8 mouse cellular contexts compared by ENCODE assay signal in genomic region chr9:48648285-48649097, GRCm38 (mm10). TPM values are rescaled to one million over a fixed set of nuclear protein-coding genes. Genes with fewer than 3 reads are reported as not detected.
DNase-seq lines count a peak whose midpoint lies in the region; ATAC-seq lines count a peak whose summit lies in the region.

No protein-coding gene starts in this region.

- WGBS in intestine, embryonic 16.5 days: 59% methylated on average over 12 of the region's 12 CpGs
- WGBS in midbrain, embryonic 14.5 days: 18% methylated on average over 12 of the region's 12 CpGs

- no peak overlapping the region for H3K27ac ChIP-seq in intestine, embryonic 16.5 days (ENCODE audit: low read length)
- H3K27ac ChIP-seq in midbrain, embryonic 14.5 days (replicated peaks; ENCODE audit: low read depth, low read length): peak overlapping the region; percentile 52

- H3K4me3 ChIP-seq in erythroblast, embryonic 14.5 days (replicated peaks): peak overlapping the region; percentile 50
- H3K4me3 ChIP-seq in intestine, embryonic 16.5 days (ENCODE audit: low read length): no peak overlapping the region; the same call in 1 of the 2 replicates
- H3K4me3 ChIP-seq in midbrain, embryonic 14.5 days (replicated peaks; ENCODE audit: low read depth, low read length): no peak overlapping the region

- peaks cover 9% of the 10 kb centered on the region for H3K27me3 ChIP-seq in erythroblast, embryonic 14.5 days (ENCODE audit: control insufficient read depth)
- H3K27me3 ChIP-seq in intestine, embryonic 16.5 days (replicated peaks; ENCODE audit: control insufficient read depth, insufficient read depth, low read length): 0 out of 2 replicates have a peak, but pooled peaks cover 2% of the 10 kb centered on the region
- no peaks in the 10 kb centered on the region for H3K27me3 ChIP-seq in midbrain, embryonic 14.5 days (ENCODE audit: control insufficient read depth, insufficient read depth, low read length)

- peaks cover 8% of the 10 kb centered on the region for H3K9me3 ChIP-seq in erythroblast, embryonic 14.5 days (ENCODE audit: control insufficient read depth, low read length)
- peaks cover 5% of the 10 kb centered on the region; the same call in 1 of the 2 replicates for H3K9me3 ChIP-seq in intestine, embryonic 16.5 days (ENCODE audit: control insufficient read depth, low read length)
- H3K9me3 ChIP-seq in midbrain, embryonic 14.5 days (ENCODE audit: control insufficient read depth, low read length): no peaks in the 10 kb centered on the region

- peak overlapping the region; percentile 63; the same call in 1 of the 2 replicates for H3K4me2 ChIP-seq in intestine, embryonic 16.5 days (ENCODE audit: low read depth, low read length)
- peak overlapping the region; percentile 47; the same call in 1 of the 2 replicates for H3K4me2 ChIP-seq in midbrain, embryonic 14.5 days (ENCODE audit: low read length)

- ATAC-seq in erythroblast, adult 5-6 weeks (replicated peaks; ENCODE audit: low FRiP score, poor library complexity, severe bottlenecking): no peak
- ATAC-seq in intestine, embryonic 16.5 days: no peak
- ATAC-seq in midbrain, embryonic 14.5 days (ENCODE audit: low FRiP score, low TSS enrichment): no peak

- H3K4me1 ChIP-seq in erythroblast, embryonic 14.5 days (ENCODE audit: control insufficient read depth): peaks cover 24% of the 10 kb centered on the region
- H3K4me1 ChIP-seq in intestine, embryonic 16.5 days (ENCODE audit: control insufficient read depth, insufficient read depth, low read length): peaks cover 18% of the 10 kb centered on the region
- H3K4me1 ChIP-seq in midbrain, embryonic 14.5 days (ENCODE audit: control insufficient read depth, insufficient read depth, low read length): peaks cover 22% of the 10 kb centered on the region

- peak; percentile 44 for DNase-seq in retina, postnatal 1 day
- DNase-seq in retina, embryonic 14.5 days (ENCODE audit: low spot score): no peak
- peak; percentile 35 for DNase-seq in midbrain, embryonic 14.5 days
- no peak for DNase-seq in gastrocnemius, postnatal 10 days
- no peak for DNase-seq in ovary, postnatal 14 days (ENCODE audit: low spot score)

- H3K9ac ChIP-seq in intestine, embryonic 16.5 days (ENCODE audit: low read depth, low read length): peak overlapping the region; percentile 53; the same call in 1 of the 2 replicates
- no peak overlapping the region for H3K9ac ChIP-seq in midbrain, embryonic 14.5 days (replicated peaks; ENCODE audit: low read length)

- no peaks in the 10 kb centered on the region for H3K36me3 ChIP-seq in erythroblast, embryonic 14.5 days (ENCODE audit: control insufficient read depth)
- H3K36me3 ChIP-seq in intestine, embryonic 16.5 days (ENCODE audit: control insufficient read depth, insufficient read depth, low read length): no peaks in the 10 kb centered on the region
- no peaks in the 10 kb centered on the region for H3K36me3 ChIP-seq in midbrain, embryonic 14.5 days (ENCODE audit: control insufficient read depth, insufficient read depth, low read length)

RNA-seq across cellular contexts. Expression of gene Nnmt, which starts 43.5 kb away (rescaled TPM):
- not detected in 2 replicates for polyA plus RNA-seq in erythroblast, embryonic 14.5 days (2012)
- not detected in 2 replicates for total RNA-seq in erythroblast, adult 5-6 weeks (2015; ENCODE audit: low replicate concordance)
- not detected in 2 replicates for total RNA-seq in erythroblast, adult 5-6 weeks (2017; ENCODE audit: low replicate concordance)
- polyA plus RNA-seq in intestine, embryonic 16.5 days (2015; fragmentation: Nextera tagmentation; extraction: Ambion mirVana): 2.9 and 4.0 TPM in 2 replicates
- 0.99 and 1.0 TPM in 2 replicates for polyA plus RNA-seq in midbrain, embryonic 14.5 days (2014; fragmentation: Nextera tagmentation; extraction: Ambion mirVana)
- 10 to 100 TPM; 12.8 to 13.3 TPM for total RNA-seq in gastrocnemius, postnatal 10 days (2021)

Comparison
In these comparisons a context has a peak if more than half of its experiments do, and no peak if none do; other contexts are left out.
1. DNase-seq: peak in retina, postnatal 1 day (single experiment) and midbrain, embryonic 14.5 days (single experiment); none in retina, embryonic 14.5 days (single experiment), gastrocnemius, postnatal 10 days (single experiment) and ovary, postnatal 14 days (single experiment).